Mouse (Mus musculus): Measurements from ENCODE around the gene Ttn.

GRCm38 (mm10) chr2:76806376-76806775 is 176.0 kb downstream of the Ttn start:
- no peak for TF ChIP-seq GATA1 (IDR thresholded peaks at IDR 0.05; ENCODE audit: low read length)
- no peak for TF ChIP-seq TAL1 (IDR thresholded peaks at IDR 0.05; ENCODE audit: low read length)
